Mouse (Mus musculus) T-cell, adult 2 months (primary cell): Measurements from ENCODE around the gene Zfp747.
A peak's percentile ranks its signal among the peaks of the same experiment; 100 is the strongest.
"Not testable (repeated sequence)": the region's sequence is repeated elsewhere in the genome, so short reads cannot be mapped to it uniquely, and the experiment has no call there.

Source experiments
- DNase-seq: peaks from one replicate; pipeline ENCODE4 v3.0.0; 2022; ENCODE audit warnings: low spot score

Gene Zfp747

GRCm38 (mm10) chr7:127371213-127371612, 4.6 kb downstream of the Zfp747 start:
- DNase-seq = no peak

DNA sequence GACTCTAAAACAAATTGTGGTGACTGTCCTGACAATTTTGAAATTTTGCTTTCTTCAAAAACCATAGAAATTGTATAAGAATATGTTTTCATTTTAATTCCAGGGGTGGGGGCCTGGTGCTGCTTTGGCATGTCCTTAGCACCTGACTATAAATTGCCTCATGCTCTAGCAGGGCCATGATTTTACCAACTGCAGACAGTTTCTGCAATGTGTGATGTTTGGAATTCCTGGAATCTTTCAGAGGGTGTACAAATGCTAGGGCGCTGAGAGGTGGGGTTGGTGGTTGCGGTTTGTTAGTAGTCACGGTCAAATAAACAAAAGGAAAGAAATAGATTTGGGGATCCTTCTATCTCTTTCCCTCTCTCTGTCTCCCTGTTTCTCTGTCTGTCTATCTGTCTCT, 9.6 kb downstream of the Zfp747 start:
- no peak for DNase-seq

GRCm38 (mm10) chr7:127364166-127364565, 11.7 kb downstream of the Zfp747 start:
- DNase-seq = no peak

DNA sequence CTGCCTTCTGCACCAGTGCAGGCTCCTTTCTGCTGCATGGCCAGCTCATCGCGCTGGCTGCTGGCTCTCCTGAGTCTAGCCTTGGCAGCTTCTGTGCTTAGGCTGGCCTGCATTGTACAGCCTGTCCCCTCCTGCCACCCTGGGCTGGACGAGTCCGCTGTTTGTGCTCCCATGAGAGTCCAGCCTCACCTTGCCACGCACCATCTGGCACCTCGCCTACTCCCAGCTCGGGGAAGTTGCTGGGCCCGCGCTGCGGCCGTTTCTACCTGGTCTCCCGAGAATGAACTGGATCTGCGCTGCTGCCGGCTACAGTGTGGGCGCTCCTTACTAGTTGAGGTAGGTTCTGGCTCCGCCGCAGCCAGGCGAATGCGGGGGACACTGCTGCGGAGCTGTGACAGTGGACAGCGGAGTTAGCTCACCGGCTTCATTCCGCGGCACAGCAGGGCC, 12.4 kb downstream of the Zfp747 start:
- DNase-seq = no peak

- peak; percentile 56 for DNase-seq
Observed at GRCm38 (mm10) chr7:127362418-127362817, 13.4 kb downstream of the Zfp747 start.

- no peak for DNase-seq
Observed at GRCm38 (mm10) chr7:127361449-127361848, 14.4 kb downstream of the Zfp747 start.

DNA sequence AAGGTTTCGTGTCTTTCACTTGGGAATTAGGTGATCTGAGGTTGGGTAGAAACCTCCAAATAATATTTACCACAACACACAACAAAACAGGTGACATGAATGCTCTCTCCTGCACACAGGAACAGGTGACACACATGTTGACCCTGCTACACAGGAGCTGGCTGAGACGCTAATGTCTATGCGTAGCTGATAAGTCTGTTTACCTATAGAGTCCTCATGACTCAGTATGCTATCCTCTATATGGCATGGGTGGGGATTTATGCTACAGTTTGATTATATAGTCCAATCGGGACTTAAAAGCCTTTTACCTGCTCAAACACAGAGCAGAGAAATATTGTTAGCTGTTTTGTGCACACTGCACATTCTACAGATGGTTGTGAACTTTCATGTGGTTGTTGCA, 15.6 kb downstream of the Zfp747 start:
- no peak for DNase-seq

- DNase-seq = no peak
Observed at GRCm38 (mm10) chr7:127358472-127358871, 17.4 kb downstream of the Zfp747 start.

DNA sequence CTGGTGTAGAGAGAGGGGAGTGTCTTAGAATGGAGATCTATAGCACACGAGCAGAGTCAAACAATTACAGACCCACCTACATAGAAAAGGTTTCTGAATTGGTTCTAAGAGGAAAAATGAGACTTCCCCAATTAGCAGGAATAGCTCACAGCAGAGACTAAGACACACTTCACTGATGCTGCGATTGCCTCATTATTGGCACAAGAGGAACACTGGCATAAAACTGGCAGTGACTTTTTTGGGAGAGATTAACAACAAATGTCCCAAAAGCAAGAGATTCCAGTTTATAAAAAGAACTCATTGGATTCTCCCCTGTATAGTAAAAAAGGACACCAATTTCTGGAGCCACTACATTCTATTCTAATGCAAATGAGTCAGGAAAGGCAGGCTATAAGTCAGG, 18.0 kb downstream of the Zfp747 start:
- no peak for DNase-seq

DNA sequence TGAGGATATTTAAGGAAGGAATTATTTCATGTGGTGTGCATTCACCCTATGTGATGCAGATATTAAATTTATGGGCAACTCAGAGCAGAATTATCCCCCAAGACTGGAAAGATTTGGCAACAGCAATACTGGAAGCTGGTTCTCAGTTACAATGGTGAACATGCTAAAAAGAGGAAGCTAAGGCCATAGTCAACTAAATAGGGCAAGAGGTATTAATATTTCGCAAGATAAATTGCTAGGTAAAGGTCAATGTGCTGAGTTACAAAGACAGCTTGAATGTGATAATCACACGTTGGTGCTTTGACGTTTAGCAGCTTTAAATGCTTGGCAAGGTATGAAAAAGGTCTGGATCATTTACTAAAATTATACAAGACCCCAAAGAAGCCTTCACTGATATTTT, 20.1 kb downstream of the Zfp747 start:
- DNase-seq = no peak

GRCm38 (mm10) chr7:127351230-127352004, 24.4 kb downstream of the Zfp747 start:
- DNase-seq = no peak

DNA sequence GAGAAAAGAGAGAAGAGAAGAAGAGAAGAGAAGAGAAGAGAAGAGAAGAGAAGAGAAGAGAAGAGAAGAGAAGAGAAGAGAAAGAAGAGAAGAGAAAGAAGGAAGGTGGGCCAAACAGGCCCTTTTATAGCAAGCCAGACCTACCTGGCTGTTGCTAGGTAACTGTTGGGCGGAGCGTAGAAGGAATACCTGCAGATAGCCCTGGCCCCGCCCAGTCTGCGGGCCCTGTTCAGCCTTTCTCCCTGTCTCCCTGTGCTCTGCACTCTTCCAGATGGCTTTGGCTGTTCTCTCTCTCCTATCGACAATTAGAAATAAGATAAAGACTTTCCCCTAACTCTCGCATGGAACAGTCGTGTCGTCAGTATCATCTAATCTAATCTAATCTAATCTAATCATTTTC, 29.2 kb downstream of the Zfp747 start:
- DNase-seq = no peak

DNA sequence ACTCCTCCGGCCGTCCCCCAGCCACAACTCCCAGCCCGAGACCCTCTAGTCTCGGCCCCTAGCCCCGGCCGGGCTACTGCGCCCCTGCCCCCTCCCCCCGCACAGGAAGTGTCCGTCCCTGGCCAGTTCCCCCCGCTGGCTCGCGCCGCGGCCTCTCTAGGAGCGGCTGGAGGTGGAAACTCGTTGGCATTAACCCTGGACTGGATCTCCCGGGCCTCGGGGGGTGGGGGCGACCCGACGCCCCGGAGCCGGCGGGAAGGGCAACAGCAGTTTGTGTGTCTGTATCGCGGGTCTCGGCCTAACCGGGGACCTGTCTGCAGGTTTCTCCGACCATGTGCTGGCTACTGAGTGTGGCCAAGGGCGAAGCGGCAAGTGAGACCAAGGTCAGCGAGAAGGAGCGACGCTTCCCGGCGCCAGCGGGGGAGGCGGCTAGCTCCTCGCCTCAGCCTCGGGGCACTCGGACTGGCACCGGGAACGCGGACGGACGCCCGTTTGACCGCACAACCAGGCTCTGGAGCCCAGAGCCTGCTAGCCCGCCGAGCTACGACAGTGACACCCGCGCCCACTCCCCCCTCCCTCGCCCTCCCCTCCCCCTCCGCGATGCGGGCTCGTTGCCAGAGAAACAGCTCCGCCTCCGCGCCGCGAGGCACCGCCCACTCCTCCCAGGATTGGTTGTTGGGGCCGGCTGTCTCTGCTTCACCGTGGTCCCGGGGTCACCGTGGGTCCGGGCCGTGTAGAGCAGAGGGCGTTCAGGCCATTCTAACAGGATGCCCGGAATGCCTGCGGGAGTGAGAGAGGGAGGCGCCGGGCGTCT, 30.1 kb downstream of the Zfp747 start, which contains the start of gene Zfp768:
Gene Zfp768 (minus strand): TSS at position 78 of the 814 bp plus-strand sequence.
- peak; percentile 70 for DNase-seq

DNA sequence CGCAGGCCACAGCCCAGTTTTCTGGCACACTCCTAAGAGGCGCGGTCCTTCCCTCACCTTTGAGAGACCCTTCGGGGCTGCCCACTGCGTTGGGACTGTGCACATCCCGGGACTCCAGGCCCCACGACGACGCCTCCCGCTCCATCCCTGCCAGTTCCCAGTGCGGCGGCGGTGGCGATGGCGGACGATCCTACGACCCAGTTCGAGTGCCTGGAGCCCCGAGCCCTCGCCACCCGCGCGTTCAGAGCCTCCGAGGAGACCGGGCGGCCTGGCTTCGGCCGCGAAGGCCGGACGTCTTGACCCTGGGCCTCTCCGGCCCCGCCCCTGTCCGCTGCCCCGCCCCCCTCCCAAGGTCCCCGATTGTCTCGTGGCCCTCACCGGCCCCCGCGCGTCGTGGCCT, 30.8 kb downstream of the Zfp747 start:
- DNase-seq = no peak

- DNase-seq = no peak
Observed at GRCm38 (mm10) chr7:127344371-127344770, 31.5 kb downstream of the Zfp747 start.

- DNase-seq = no peak
Observed at GRCm38 (mm10) chr7:127343351-127344019, 32.4 kb downstream of the Zfp747 start.

GRCm38 (mm10) chr7:127342888-127343287, 33.0 kb downstream of the Zfp747 start:
- no peak for DNase-seq

DNA sequence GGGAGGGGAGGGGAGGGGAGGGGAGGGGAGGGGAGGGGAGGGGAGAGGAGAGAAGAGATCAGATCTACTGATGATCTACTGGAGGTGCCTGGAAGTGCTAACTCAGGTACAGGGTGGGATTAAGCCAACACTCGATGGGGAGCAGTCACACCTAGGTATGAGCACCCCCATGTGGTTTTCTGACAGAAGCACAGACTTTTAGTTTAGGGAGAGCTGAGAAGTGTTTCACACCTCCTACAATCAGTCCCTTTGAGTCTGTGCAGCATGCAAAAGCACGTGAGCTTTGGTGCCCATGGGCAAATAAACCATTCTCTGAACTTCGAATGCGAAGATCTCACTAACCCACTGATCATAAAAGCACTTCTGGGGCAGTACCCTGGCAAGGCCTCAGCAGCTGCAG, 33.5 kb downstream of the Zfp747 start:
- peak; percentile 54 for DNase-seq

- not testable (repeated sequence) for DNase-seq
Observed at GRCm38 (mm10) chr7:127341861-127342260, 34.0 kb downstream of the Zfp747 start.

GRCm38 (mm10) chr7:127341356-127341755, 34.5 kb downstream of the Zfp747 start:
- DNase-seq = no peak

DNA sequence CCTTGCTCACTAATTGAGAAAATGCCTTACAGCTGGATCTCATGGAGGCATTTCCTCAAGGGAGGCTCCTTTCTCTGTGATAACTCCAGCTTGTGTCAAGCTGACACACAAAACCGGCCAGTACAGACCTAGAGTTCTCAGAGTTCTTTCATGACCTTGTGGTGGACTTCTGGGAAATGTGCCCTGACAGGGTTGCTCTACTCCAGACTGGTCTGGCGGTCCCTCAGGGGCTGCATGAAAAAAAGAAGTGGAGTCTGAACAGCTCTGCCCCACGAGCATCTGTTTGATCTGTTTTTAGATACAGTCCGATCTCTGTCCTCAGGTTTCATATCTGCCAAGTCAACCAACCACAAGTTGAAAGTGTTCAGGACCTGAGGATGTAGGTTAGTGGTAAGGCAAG, 38.2 kb downstream of the Zfp747 start:
- no peak for DNase-seq

DNA sequence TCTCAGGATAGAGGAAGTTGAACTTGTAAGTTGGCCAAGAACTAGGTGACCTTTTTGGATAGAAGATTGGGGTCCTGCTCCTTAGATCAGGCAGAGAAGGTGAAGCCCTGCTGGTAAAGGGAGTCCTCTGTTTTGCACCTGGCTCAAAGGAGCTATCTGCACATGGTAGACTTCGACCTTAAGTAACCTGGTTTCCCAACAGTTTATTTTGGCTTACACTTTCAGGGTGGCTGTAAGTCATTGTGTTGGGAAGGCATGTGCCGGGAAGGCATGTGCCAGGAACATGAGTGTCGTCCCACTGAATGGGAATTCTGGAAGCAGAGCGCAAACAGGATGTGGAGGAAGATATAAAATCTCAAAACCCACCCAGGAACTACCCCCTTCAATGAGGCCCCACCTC, 40.2 kb downstream of the Zfp747 start:
- no peak for DNase-seq

- no peak for DNase-seq
Observed at GRCm38 (mm10) chr7:127333240-127333639, 42.6 kb downstream of the Zfp747 start.
